Mouse (Mus musculus) stomach, embryonic 14.5 days (tissue): Measurements from ENCODE around the gene Gm45261. TPM values are rescaled to one million over a fixed set of nuclear protein-coding genes. Genes with fewer than 3 reads are reported as not detected.

Source experiments
- ATAC-seq: fragments of 200-750 bp; cut with Nextera tagmentation; 2 replicates; pipeline ENCODE4 v1.8.0; 2017; ENCODE audit warnings: low read depth, moderate TSS enrichment; ENCODE audit not compliant: insufficient number of reproducible peaks, insufficient read depth, low FRiP score
- H3K27ac ChIP-seq: fragments of 300-500 bp; sonication (generic); 2 replicates; pipeline ENCODE4 v1.5.1; 2014; ENCODE audit warnings: mild to moderate bottlenecking, low read length, moderate library complexity, mixed read lengths
- H3K27me3 ChIP-seq: fragments of 300-500 bp; sonication (generic); 2 replicates; pipeline ENCODE4 v1.6.1; 2014; ENCODE audit warnings: low read length, control low read depth, mixed read lengths; ENCODE audit not compliant: control insufficient read depth, insufficient read depth
- H3K36me3 ChIP-seq: fragments of 300-500 bp; sonication (generic); 2 replicates; pipeline ENCODE4 v1.6.1; 2014; ENCODE audit warnings: mild to moderate bottlenecking, control low read depth, low read length, moderate library complexity, mixed read lengths; ENCODE audit not compliant: control insufficient read depth, insufficient read depth
- H3K4me1 ChIP-seq: fragments of 300-500 bp; sonication (generic); 2 replicates; pipeline ENCODE4 v1.6.1; 2014; ENCODE audit warnings: low read length, control low read depth, mixed read lengths; ENCODE audit not compliant: control insufficient read depth, insufficient read depth
- H3K4me2 ChIP-seq: fragments of 300-500 bp; sonication (generic); replicated peaks from 2 replicates; pipeline ENCODE4 v1.6.1; 2014; ENCODE audit warnings: low read depth, low read length, control low read depth
- H3K4me3 ChIP-seq: fragments of 300-500 bp; sonication (generic); 2 replicates; pipeline ENCODE4 v1.5.1; 2014; ENCODE audit warnings: low read depth, low read length, control low read depth
- H3K9ac ChIP-seq: fragments of 300-500 bp; sonication (generic); replicated peaks from 2 replicates; pipeline ENCODE4 v1.6.1; 2014; ENCODE audit warnings: low read depth, mild to moderate bottlenecking, control low read depth, low read length, moderate library complexity, mixed read lengths
- H3K9me3 ChIP-seq: fragments of 300-500 bp; sonication (generic); 2 replicates; pipeline ENCODE4 v1.6.1; 2016; ENCODE audit warnings: low read depth, low read length, control low read depth; ENCODE audit not compliant: control insufficient read depth
- WGBS: fragments of 180-500 bp; shearing (Covaris S2); extraction: QIAGEN DNeasy Blood & Tissue Kit; methylation state at CpG from one replicate; pipeline ENCODE4 v1.1.7; 2014; 5-methylcytosine and 5-hydroxymethylcytosine counted together
- polyA plus RNA-seq: library from polyadenylated mRNA; unstranded; fragments of >200 nt; fragmentation: Nextera tagmentation; extraction: Ambion mirVana; gene quantifications from 2 replicates; pipeline ENCODE4 v1.2.1, GENCODE M21; 2014

Gm45261 gene
- polyA plus RNA-seq, 1 experiment from 2014 or later: not detected

DNA sequence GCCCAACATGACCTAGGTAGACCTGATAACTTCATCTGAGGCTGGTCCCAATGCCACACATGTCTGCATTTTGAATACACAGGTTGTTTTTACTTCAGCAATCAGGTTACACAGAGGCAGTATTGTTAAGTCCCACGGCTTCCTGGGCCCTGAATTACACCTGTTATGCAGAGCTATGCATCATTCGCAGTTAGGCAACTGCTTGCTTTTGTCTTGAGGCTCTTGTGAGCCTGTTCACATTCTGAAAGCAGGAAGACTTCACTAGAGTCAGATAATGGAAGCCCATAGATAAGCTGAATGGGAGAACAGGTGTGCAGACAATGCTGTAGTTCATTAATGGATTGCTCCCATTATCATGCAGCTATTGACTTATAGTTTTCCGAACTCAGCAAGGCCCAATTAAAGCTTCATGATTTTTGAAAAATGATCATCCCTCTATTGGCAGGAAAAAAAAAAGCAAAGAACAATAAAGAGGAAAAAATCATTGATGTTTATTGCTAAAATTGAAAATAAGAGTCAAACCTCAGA lies 57.8 kb downstream of the Gm45261 start:
- H3K4me2 ChIP-seq: no peak overlapping the region
- H3K27ac ChIP-seq: no peak overlapping the region
- H3K9me3 ChIP-seq: no peaks in the 10 kb centered on the region
- H3K9ac ChIP-seq: no peak overlapping the region
- no peaks in the 10 kb centered on the region for H3K27me3 ChIP-seq
- 72% methylated on average over 3 of the region's 3 CpGs for WGBS
- no peak for ATAC-seq
- no peaks in the 10 kb centered on the region for H3K36me3 ChIP-seq
- no peaks in the 10 kb centered on the region for H3K4me1 ChIP-seq
- no peak overlapping the region for H3K4me3 ChIP-seq

DNA sequence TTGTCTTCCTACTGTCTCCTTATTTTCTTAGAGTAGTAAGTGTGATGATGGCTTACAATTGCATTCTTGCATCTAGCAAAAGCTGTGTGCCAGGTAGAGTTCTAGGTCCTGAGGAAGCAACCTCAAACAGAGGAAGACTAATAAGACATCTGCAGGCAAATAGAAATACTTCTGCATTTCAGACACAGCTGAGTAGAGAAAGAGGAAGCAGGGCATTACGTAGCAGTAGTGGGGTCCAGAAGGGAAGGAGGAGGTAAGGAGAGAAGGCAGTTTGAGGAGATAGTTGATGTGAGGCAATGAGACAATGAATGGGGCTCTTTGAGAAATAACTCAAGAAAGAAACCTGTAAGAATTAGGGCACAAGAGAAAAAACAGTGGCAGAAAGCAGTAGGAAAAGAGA lies 59.3 kb downstream of the Gm45261 start:
- H3K4me1 ChIP-seq: no peaks in the 10 kb centered on the region
- H3K4me3 ChIP-seq: no peak overlapping the region
- 74% methylated on average over 1 of the region's 1 CpGs for WGBS
- H3K36me3 ChIP-seq: no peaks in the 10 kb centered on the region
- no peak overlapping the region for H3K9ac ChIP-seq
- no peak for ATAC-seq
- H3K9me3 ChIP-seq: no peaks in the 10 kb centered on the region
- no peak overlapping the region for H3K4me2 ChIP-seq
- H3K27ac ChIP-seq: no peak overlapping the region
- H3K27me3 ChIP-seq: no peaks in the 10 kb centered on the region

Other genes with a start within 250 kb of the Gm45261 start
- 1.1 and 1.7 TPM in 2 replicates for gene Fam124b, start 243.0 kb downstream of the Gm45261 start, polyA plus RNA-seq
- gene Cul3, start 121.0 kb downstream of the Gm45261 start, polyA plus RNA-seq: 51.7 and 57.0 TPM in 2 replicates